Mouse (Mus musculus) liver, embryonic 14.5 days (tissue): Measurements from ENCODE around the gene Nckap5l.

Experiments used
- CTCF ChIP-seq: IDR thresholded peaks from 2 replicates; pipeline ENCODE4 v1.5.1; 2016; ENCODE audit warnings: antibody characterized with exemption, low read depth, control low read depth
- EP300 ChIP-seq: IDR thresholded peaks from 2 replicates; pipeline ENCODE4 v1.6.1; 2016; ENCODE audit warnings: antibody characterized with exemption, low read depth

- TF ChIP-seq CTCF: no peak
- no peak for TF ChIP-seq EP300
These were observed 39.8 kb downstream of the Nckap5l start for GRCm38 (mm10) chr15:99417692-99418271.
